Mouse (Mus musculus): ENCODE measurements around the gene Rab15.

DNA sequence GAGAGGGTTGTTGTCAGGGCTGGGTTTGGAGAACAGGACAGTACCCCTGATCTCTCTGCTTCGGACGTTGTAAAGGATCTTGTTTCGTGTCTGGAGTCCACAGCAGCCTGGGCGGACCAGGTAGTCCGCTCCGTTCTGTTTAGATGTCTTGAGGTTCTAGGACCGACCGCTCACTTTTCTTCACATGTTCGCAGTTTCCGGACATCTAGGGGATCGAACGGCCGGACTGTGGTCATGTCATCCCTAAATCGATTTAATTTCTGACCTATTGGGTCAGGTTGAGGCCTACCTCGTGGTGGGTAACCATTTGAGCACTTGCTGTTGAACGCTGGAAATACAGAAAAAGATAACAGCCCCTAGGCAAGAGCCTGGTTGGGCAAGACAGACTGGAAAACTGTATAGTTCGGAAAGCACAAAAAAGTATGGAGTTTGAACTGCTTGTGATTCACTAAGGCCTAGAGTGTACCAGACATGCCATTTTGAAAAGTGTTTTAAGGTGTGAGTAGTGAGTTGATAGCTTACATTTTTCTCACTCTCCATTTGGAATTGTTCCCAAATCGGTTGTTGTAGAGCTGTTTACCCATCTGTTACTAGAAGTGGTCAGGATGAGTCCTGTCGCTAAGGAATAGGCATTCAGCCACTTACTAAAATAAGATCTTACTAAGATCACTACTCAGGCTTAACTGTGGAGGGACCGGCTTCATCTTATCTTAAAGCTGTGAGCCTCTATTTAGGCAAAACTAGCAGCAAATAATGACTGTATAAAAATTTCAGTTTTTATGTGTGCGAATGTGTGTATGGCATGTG is 15.3 kb upstream of the Rab15 start:
- TF ChIP-seq POLR2A (IDR thresholded peaks at IDR 0.05; ENCODE audit: insufficient read length, low read depth) (peak; percentile 43), MYOD1 (IDR thresholded peaks at IDR 0.05; ENCODE audit: control insufficient read depth in 1 of 3, insufficient read length in 2 of 3, low read depth in 2 of 3) (no peak), MAX (IDR thresholded peaks at IDR 0.05; ENCODE audit: low read depth) (no peak), TCF3 (IDR thresholded peaks at IDR 0.05; ENCODE audit: insufficient read length, low read depth) (no peak), CEBPB (IDR thresholded peaks at IDR 0.05; ENCODE audit: insufficient read depth, poor library complexity, severe bottlenecking) (no peak), POLR2AphosphoS2 (IDR thresholded peaks at IDR 0.05; ENCODE audit: insufficient read length, low read depth) (no peak), SRF (IDR thresholded peaks at IDR 0.05; ENCODE audit: control insufficient read depth, insufficient read length, low read depth) (no peak), TCF12 (IDR thresholded peaks at IDR 0.05; ENCODE audit: insufficient read depth, poor library complexity, severe bottlenecking) (no peak), E2F4 (IDR thresholded peaks at IDR 0.05; ENCODE audit: insufficient read depth) (no peak)

Measured in myocyte (in vitro differentiated cells).